Mouse (Mus musculus) embryonic fibroblast, embryonic 13.5 days (primary cell): ENCODE results near the gene Kcng4. TPM values are rescaled to one million over a fixed set of nuclear protein-coding genes. Genes with fewer than 3 reads are reported as not detected.

Source experiments
- H3K27ac ChIP-seq: 2 replicates; pipeline ENCODE4 v1.5.1; 2012; ENCODE audit warnings: low read length, control low read depth, inconsistent platforms; ENCODE audit not compliant: insufficient read depth
- H3K4me1 ChIP-seq: 2 replicates; pipeline ENCODE4 v1.6.1; 2011; ENCODE audit warnings: low read length; ENCODE audit not compliant: control insufficient read depth, insufficient read depth
- H3K4me3 ChIP-seq: 2 replicates; pipeline ENCODE4 v1.5.1; 2011; ENCODE audit warnings: mild to moderate bottlenecking, control low read depth, low read length; ENCODE audit not compliant: insufficient read depth
- CTCF ChIP-seq: IDR thresholded peaks from 2 replicates; pipeline ENCODE4 v1.5.1; 2011; ENCODE audit warnings: mild to moderate bottlenecking, control low read depth, low read length, moderate library complexity, borderline replicate concordance; ENCODE audit not compliant: insufficient read depth
- POLR2A ChIP-seq: IDR thresholded peaks from 2 replicates; pipeline ENCODE4 v1.6.1; 2011; ENCODE audit warnings: low read depth, mild to moderate bottlenecking, control low read depth, low read length, moderate library complexity
- polyA plus RNA-seq: library from polyadenylated mRNA; stranded (reverse); fragments of >200 nt; gene quantifications from 2 replicates; pipeline ENCODE4 v1.2.4, GENCODE M21; 2011; ENCODE audit warnings: low read depth; ENCODE audit not compliant: missing spikeins, insufficient read length

The Kcng4 gene
- polyA plus RNA-seq, 1 experiment, result not detected

DNA sequence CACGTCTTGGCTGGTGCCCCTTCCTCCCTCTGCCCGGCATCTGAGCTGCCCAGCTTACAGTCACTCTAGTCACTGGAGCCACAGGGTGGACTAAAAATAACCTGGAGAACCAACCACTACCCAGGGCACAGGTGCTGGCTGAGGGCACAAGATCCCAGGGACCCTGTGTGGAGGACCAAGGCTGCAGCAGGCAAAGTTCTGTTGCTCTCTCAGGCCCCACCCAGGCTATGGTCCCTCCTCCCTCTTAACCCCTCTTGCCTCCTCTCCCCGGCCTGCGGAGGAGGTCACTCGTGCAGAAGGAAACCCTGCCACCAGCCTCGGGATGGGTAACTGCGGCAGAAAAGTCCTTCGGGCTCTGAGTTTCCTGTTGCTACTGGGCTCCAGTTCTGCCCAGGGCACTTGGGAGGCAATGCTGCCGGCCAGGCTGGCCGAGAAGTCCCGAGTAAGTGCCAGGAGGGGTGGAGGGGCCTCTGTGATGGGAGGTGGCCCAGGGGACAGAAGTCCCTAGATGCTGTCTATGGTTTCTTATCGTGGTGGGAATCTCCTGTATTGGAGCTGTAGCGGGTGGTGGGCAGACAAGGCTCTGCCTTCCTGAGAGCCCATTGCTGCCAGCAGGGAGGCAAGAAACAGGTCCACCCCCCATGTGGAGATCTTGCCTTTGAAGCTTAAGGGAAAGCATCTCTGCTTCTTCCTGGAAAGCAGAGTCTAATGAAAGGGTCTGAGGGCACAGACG lies 30.9 kb upstream of the Kcng4 start, which contains the start of gene Wfdc1:
Gene Wfdc1 (plus strand): TSS at position 147 of the 733 bp plus-strand sequence.
- Histone ChIP-seq H3K27ac (no peak within 1 kb of the TSS), H3K4me3 (no peak within 1 kb of the TSS), H3K4me1 (no peaks in the 10 kb centered on the region)
- no peak for TF ChIP-seq CTCF
- no peak for TF ChIP-seq POLR2A

DNA sequence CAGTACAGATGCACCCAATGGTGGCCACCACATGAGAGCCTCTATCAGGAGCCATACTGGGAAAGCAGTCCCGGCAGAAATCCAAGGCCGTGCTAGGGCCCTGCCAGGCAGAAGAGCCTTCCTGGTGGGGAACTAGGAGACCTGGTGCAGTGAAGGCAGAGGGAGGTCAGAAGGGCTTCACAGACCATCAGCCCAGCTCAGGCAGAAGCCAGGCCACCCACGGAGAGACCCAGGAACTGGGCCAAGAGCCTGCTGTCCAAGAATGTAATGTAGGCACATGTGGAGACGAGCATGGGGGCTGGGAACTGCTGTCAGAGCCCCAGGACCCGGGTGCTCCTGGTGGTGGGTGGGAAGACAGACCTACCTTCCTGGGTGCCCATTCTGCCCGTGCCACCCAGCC lies 29.8 kb upstream of the Kcng4 start:
- Histone ChIP-seq H3K27ac (no peak overlapping the region), H3K4me3 (no peak overlapping the region), H3K4me1 (no peaks in the 10 kb centered on the region)
- TF ChIP-seq CTCF (no peak), POLR2A (no peak)

DNA sequence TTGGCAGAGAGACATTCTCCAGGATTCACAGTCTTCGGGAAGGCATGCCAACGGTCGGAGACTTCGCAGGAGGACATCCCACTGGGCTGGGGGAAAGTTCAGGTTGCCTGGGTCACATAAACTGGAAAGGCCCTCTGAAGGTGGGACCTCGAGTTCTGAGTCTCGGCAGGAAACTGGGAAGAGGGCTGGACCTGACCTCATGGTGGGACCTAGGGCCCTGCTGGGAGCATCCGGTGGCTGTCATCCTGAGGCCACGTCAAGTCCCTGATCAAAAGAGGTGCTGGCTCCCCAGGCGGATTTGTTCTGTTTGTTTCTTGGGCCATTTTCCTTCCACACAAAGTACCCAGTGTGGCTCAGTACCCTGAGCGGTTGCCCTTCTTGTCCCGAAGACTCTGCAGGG lies 28.0 kb upstream of the Kcng4 start:
- no peaks in the 10 kb centered on the region for H3K4me1 ChIP-seq
- no peak overlapping the region for H3K27ac ChIP-seq
- no peak overlapping the region for H3K4me3 ChIP-seq
- no peak for TF ChIP-seq CTCF
- TF ChIP-seq POLR2A, result no peak

DNA sequence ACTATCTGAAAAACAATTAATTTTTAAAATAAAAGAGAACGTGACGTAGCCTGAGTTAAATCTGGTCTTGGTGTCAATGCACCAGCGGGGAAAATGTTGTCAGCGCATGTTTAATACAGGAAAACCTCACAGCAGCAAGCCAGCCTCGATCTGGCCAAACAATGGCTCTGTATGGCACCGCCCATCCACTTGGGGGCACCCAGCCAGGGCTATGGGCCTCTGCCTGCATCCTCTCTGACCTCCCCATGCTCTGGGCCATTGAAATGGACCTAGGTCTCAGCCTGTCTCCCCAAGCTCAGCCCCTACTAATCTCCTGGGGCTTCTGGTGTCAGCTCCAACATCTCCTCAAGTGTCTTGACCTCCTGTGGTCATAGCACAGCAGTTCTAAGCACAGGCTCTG lies 26.4 kb upstream of the Kcng4 start:
- no peak overlapping the region for H3K4me3 ChIP-seq
- TF ChIP-seq CTCF, result no peak
- TF ChIP-seq POLR2A, result no peak
- no peaks in the 10 kb centered on the region for H3K4me1 ChIP-seq
- H3K27ac ChIP-seq, result no peak overlapping the region

DNA sequence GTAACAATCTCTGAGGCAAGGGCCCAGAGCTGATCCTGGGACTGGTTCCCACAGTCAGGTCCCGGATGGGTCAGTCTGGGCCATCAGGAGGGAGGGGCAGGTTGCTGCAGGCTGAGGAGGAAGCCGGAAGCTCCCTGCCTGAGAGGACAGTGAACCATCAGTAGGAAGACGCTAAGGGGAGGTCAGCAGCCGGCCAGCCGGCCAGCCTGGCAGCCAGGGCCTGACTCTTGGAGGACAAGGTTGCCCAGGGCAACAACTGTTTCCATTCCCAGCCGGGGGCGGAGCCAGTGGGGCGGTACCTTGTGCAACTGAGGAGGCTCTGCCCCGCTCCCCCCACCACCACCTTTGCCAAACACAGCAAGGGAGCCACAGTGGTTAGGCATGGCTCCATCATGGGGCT lies 25.6 kb upstream of the Kcng4 start:
- Histone ChIP-seq H3K4me1 (no peaks in the 10 kb centered on the region), H3K4me3 (no peak overlapping the region), H3K27ac (no peak overlapping the region)
- TF ChIP-seq CTCF, result no peak
- no peak for TF ChIP-seq POLR2A

DNA sequence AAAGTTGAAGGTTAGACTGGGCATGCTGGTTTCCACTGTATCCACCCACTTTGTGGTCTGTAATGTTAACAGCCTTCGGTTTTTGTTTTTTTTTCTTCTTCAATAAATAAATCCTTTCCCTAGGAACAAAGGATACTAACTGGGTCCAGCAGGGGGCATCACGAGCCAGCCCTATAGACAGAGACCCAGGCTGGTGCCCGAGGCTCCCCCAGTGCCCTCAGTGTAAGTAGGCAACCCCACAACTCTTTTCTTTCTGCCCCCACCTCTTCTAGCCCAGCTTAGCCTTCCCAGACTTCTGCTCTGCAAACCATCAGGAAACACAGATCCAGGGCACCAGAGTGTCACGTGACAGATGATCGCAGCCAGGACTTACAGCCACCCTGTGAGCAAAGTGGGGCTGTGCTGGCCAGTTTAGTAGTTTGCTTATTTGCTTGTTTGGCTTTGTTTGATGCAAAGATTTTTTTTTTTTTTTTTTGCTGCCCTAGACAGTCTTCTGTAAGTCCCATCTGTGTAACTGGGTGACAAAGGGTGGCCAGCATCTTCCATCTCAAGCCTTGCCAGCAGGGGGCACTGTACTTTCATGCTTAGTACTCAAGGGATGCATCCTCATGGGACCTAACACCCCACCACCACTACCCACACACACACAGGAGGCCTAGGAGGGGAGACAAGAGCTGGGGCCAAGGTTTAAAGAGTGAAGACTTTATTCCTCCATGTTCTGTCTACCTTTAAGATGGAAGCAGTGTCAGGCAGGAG lies 21.4 kb upstream of the Kcng4 start:
- no peak overlapping the region for H3K4me3 ChIP-seq
- H3K27ac ChIP-seq, result no peak overlapping the region
- TF ChIP-seq POLR2A, result no peak
- no peaks in the 10 kb centered on the region for H3K4me1 ChIP-seq

DNA sequence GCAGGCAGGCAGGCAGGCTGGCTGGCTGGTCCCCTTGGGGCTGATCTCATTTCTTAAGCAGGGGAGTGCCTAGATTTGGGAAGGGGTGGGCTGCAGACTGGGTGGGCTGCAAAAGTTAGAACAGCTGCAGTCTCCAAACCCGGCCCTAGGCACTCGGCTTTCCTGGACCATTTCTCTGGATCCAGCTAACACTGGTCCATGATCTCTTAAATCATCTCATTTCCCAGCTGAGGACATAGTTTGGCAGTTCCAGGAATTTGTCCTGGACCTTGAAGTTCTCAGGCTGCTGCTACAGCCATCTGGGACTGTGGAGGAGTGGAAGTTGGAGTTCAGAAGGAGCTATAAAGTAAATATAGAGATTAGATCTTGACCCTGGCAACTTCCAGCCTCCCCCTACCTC lies 15.8 kb upstream of the Kcng4 start:
- TF ChIP-seq CTCF (no peak), POLR2A (no peak)
- Histone ChIP-seq H3K4me3 (no peak overlapping the region), H3K4me1 (no peaks in the 10 kb centered on the region), H3K27ac (no peak overlapping the region)

DNA sequence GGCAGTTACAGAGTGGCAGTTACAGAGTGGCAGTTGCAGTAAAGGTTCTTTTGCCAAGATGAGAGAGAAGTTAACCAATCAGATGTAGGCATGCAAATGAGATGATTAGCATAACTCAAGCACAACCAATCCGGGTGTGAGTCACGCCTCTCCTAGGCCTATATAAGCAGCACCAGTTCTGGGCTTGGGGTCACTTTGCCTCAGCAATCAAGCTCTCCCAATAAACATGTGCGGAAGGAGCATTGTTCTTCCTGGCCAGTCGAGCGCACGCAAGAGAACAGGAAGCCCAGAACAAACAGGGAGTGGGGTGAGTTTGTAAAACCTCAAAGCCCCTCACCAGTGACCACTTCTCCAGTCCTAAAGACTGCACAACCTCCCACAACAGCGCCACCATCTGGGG lies 11.4 kb upstream of the Kcng4 start:
- no peak for TF ChIP-seq POLR2A
- TF ChIP-seq CTCF, result no peak
- no peak overlapping the region for H3K27ac ChIP-seq
- H3K4me1 ChIP-seq, result no peaks in the 10 kb centered on the region

DNA sequence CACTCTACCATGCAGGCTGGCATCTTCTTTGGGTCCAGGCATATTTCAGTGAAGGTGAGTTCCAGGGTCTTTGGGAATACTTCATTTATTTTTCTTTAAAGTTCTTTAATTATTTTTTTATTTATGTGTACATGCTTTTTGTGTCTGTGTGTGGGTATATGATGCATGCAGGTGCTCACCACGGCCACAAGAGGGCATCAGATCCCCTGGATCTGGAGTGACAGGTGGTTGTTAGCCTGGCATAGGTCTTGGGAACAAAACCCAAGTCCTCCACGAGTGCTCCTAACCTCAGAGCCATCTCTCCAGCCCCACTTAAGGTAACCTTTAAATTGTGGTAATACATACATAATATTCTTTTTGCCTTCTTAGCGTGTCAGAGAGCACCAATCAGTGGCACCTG lies 10.7 kb upstream of the Kcng4 start:
- Histone ChIP-seq H3K27ac (no peak overlapping the region), H3K4me3 (no peak overlapping the region), H3K4me1 (no peaks in the 10 kb centered on the region)
- 0 out of 2 replicates have a peak, but pooled peaks have one; percentile 17 for TF ChIP-seq CTCF
- no peak for TF ChIP-seq POLR2A

More for the DNA sequence above, 11.4 kb upstream of the Kcng4 start:
- H3K4me3 ChIP-seq, result no peak overlapping the region

DNA sequence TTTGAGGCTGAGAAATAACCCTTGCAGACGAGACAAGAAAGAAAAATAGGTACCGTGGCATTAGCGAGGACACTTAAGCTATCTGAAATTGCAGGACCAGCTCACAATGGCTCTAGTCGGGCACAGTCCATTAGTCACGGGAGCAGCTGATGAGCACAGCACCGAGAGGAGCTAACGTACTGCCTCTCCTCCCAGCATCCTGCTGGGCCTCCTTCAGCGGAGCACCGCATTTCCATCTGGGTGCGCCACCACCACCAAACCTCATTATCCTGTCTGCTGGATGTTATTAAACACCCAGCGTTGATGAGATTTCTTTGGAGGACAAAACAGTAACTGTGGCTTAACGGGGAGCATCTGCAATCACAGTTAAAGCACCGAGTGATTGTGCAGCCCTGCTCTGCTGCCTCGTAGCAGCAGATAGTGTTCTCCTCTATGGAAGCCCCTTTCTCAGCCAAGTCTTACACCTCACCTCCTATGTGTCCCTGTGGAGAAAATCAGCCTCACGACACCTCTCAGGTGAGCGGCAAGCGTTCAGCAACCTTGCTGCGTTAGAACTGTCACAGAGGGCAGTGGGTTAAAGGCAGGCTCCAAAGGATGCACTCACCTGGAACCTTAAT lies 9.6 kb upstream of the Kcng4 start:
- no peak for TF ChIP-seq POLR2A
- Histone ChIP-seq H3K27ac (no peak overlapping the region), H3K4me1 (no peaks in the 10 kb centered on the region), H3K4me3 (no peak overlapping the region)

DNA sequence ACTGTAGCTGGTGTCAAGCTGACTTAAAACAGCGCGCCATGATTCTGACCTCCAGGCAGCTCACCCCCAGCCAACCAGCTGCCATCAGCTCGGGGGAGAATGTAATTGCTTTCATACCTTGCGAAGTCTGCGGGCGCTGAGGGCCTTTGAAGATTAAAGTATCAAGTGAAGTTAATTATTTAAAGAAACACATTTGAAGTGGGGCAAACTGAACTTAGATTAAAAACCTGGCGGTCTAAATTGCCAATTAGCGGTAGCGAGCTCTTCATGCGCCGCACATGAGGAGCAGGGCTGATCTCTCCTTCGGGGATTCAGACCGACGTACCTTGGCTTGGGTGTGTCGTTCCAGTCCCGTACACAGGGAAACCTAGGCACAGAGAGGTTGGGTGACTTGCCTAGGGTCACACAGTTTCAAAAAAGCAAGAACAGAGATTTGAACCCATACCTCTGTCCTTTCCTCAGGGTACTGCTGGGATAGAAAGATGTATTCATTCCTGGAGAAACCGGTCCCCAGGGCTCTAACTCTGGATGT lies 9.0 kb upstream of the Kcng4 start:
- H3K4me3 ChIP-seq, result no peak overlapping the region
- H3K27ac ChIP-seq, result no peak overlapping the region
- no peaks in the 10 kb centered on the region for H3K4me1 ChIP-seq
- TF ChIP-seq CTCF, result no peak
- no peak for TF ChIP-seq POLR2A
